Mouse (Mus musculus) brown adipose tissue, adult 24 weeks (tissue): ENCODE data around the gene Msx3. TPM values are rescaled to one million over a fixed set of nuclear protein-coding genes. Genes with fewer than 3 reads are reported as not detected.

Experiments
- H3K27ac ChIP-seq: fragments of 200-500 bp; replicated peaks from 2 replicates; pipeline ENCODE4 v1.5.1; 2012; ENCODE audit warnings: low read depth, mild to moderate bottlenecking, low read length
- H3K4me1 ChIP-seq: fragments of 200-500 bp; 2 replicates; pipeline ENCODE4 v1.6.1; 2012; ENCODE audit warnings: low read length, mixed read lengths; ENCODE audit not compliant: control insufficient read depth, insufficient read depth, insufficient read length
- H3K4me3 ChIP-seq: fragments of 200-500 bp; 2 replicates; pipeline ENCODE4 v1.5.1; 2012; ENCODE audit warnings: low read depth, mild to moderate bottlenecking, low read length, moderate library complexity; ENCODE audit not compliant: insufficient read depth
- polyA plus RNA-seq: library from polyadenylated mRNA; stranded (reverse); fragments of >200 nt; gene quantifications from 2 replicates; pipeline ENCODE4 v1.2.4, GENCODE M21; 2012; ENCODE audit not compliant: missing spikeins, insufficient read depth, insufficient read length

The Msx3 gene
- not detected in 2 replicates for polyA plus RNA-seq

DNA sequence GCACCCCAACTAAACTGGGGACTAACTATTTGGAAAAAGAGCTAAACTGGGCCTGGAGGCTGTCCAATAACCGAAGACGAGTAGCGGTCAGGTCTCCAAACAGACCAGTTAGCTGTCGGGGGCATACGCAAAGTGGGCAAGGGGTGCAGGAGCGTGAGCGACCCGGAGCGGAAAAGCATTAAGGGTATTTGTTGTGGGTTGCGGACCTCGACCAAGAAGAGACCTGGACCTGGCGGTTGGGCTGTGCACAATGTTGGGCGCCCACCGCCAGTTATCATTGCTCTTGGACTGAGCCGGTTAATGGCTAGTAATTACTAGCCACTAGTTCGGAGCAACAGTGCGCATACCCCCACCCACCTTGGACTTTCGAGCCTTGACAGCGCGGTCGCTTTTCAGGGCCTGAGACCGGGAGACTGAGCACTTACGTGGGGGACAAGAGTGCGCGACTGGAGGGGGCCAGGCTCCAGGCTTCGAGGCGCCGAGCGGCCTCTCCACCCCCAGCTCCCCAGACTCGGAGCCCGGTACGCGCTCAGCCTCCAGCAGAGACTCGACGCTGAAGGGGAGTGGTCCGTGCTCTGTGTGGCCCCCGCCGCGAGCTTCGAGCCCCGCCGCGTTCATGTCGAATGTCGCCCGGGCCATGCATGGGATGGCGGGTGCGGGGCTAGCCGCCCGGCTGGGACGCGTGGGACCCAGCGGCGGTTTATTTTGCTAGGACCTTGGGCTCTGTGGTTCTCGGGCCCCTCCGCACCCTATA, at the start of gene Msx3:
Gene Msx3, minus strand, starts transcription at position 729 of the 754 bp plus-strand sequence.
- Histone ChIP-seq H3K27ac (no peak within 1 kb of the TSS), H3K4me1 (no peaks in the 10 kb centered on the region), H3K4me3 (peak within 1 kb of the TSS; percentile 51)

DNA sequence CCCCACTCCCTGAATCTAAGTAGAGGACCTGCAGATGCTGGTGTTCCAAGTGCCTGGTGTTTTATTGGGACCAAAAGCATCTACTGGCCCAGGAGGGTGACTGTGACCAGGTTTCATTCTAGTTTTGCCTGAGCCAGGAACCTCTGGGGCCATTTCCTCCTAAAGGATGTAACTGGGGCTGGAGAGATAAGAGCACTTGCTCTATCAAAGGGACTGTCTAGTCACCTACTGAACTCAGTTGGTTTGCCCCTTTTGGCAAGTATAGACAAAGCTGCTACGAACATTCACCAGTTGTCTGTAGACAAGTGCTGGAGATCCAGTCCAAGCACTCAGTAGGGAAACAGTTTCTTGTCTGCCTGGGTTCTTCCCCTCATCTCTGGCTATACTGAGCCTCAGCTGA, 49.6 kb upstream of the Msx3 start:
- H3K4me1 ChIP-seq, result peaks cover 7% of the 10 kb centered on the region; the same call in 1 of the 2 replicates
- H3K4me3 ChIP-seq, result no peak overlapping the region
- H3K27ac ChIP-seq, result no peak overlapping the region

DNA sequence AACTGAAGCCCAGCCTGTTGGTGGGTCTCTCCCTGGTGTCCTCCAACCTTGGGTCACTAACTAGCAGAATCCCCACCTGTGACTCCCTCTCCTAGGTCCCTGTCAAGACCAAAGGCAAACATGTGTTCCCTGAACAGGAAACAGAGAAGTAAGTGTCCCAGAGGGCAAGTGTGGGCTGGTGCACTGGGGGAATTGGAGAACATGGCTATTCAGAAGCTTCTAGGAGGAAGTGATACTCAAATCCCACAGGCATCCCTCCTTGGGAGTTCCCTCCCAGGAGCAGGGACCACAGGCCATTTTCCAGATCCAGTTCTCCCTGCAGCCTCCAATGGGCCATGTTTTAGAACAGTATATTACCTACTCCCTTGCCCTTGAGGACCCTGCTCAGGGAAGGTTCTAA, 47.2 kb upstream of the Msx3 start:
- Histone ChIP-seq H3K4me3 (no peak overlapping the region), H3K27ac (no peak overlapping the region), H3K4me1 (no peaks in the 10 kb centered on the region)

GRCm38 (mm10) chr7:140095556-140095955, 46.7 kb upstream of the Msx3 start:
- no peaks in the 10 kb centered on the region for H3K4me1 ChIP-seq
- H3K27ac ChIP-seq, result no peak overlapping the region
- no peak overlapping the region for H3K4me3 ChIP-seq

DNA sequence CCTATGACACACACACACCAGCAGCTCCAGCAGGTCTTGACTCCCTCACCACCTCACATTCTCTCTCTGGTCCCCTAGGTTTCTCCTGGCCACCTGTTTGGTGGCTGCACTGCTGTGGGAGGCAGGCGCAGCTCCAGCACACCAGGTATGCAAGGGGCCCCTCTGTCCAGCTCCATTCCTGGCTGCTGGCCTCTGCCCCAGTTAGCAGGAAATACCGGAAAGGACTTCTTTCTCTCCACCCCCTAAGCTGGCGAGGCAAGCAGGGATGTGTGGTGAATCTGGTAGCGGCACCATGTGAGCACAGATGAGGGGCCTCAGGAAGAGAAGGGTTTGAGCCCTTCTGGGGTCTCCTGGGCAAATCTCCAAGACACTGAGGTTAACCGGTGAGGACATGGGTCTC, 46.1 kb upstream of the Msx3 start:
- H3K4me3 ChIP-seq, result no peak overlapping the region
- no peaks in the 10 kb centered on the region for H3K4me1 ChIP-seq
- H3K27ac ChIP-seq, result no peak overlapping the region

GRCm38 (mm10) chr7:140092924-140093528, 44.1 kb upstream of the Msx3 start, which contains the start of gene Prap1:
Prap1 (plus strand) TSS chr7:140093395.
- Histone ChIP-seq H3K4me3 (no peak within 1 kb of the TSS), H3K27ac (no peak within 1 kb of the TSS), H3K4me1 (no peaks in the 10 kb centered on the region)

DNA sequence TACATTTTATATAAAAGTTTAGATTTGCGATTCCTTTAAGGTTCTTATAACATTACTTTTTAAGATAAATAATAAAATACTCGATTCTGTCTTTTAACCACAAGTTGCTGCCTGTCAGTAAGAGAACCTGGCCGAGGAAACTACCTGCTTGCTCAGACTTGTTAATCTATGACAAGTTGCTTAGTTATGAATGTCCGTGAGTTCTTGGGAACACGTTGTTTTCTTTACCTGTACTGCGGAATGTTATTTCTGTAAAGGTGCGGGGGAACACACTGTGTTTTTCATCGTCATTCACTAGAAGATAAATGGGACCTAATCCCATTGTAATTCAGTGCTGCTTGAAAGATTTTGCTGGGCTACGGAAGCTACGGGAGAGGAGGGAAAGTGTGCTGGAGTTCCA, 41.7 kb upstream of the Msx3 start:
- no peak overlapping the region for H3K4me3 ChIP-seq
- no peaks in the 10 kb centered on the region for H3K4me1 ChIP-seq
- no peak overlapping the region for H3K27ac ChIP-seq

GRCm38 (mm10) chr7:140082242-140082678, 33.4 kb upstream of the Msx3 start, which contains the start of gene Caly:
Caly (minus strand) TSS chr7:140082548.
- Histone ChIP-seq H3K4me1 (no peaks in the 10 kb centered on the region), H3K27ac (no peak within 1 kb of the TSS), H3K4me3 (no peak within 1 kb of the TSS)

DNA sequence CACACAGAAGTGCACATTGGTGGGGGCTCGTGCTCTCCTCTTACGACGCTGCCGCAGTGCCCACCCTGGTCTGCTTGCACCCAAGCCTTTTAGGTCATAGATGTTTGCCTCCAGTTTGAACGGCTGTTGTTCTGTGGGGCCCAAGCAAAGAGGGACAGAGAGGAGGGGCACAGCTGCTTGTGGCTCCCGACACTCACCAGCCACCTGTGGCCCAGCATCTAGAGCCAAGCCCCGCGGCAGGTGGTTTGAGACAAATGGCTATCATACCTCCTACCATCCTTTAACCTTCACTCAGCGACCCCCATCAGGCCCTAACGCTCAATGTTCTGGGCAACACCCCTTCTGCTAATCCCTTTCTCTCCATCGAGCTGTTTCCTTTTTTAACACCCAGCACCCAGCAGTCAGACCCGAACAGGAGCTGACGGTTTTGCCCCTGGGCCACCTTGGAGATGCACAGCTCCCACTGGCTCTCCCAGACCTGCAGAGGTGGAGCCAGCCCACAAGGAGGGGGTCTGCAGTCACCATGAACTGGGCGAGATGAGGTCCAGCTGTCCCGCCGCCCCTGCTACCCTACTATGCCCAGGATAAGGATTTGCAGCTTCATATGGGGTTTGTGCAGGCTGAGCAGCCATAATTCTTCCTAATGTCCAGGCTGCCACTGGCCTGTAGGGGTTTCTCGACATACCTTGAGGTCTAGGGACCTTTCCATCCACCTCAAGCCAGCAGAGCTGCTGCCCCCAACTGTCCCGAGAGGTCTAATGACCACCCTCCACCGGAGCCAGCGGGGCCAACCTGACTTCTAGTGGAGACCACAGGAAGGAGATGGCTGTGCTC, 32.7 kb upstream of the Msx3 start:
- Histone ChIP-seq H3K4me1 (no peaks in the 10 kb centered on the region), H3K27ac (no peak overlapping the region), H3K4me3 (no peak overlapping the region)

GRCm38 (mm10) chr7:140080503-140081156, 31.7 kb upstream of the Msx3 start:
- Histone ChIP-seq H3K27ac (no peak overlapping the region), H3K4me3 (no peak overlapping the region), H3K4me1 (no peaks in the 10 kb centered on the region)

DNA sequence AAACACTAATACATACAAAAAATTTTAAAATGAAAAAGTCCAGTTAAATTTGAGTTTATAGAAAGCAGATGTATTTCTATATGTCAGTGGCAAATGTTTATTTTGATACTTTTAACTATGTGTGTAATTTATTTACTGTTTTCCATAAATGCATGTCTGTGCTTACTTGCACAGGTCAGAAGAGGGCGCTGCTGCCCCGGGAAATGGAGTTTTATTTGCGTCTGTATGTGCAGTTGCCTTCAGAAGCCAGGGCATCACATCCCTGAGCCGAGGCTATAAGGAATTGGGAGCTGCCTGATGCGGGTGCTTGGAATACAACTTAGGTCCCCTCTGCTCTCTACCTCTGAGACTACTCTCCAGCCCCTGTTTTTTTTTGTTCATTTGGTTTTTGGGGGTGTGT, 29.8 kb upstream of the Msx3 start:
- no peak overlapping the region for H3K4me3 ChIP-seq
- no peaks in the 10 kb centered on the region for H3K4me1 ChIP-seq
- no peak overlapping the region for H3K27ac ChIP-seq

GRCm38 (mm10) chr7:140077698-140078097, 28.8 kb upstream of the Msx3 start:
- Histone ChIP-seq H3K4me3 (no peak overlapping the region), H3K27ac (no peak overlapping the region), H3K4me1 (no peaks in the 10 kb centered on the region)

GRCm38 (mm10) chr7:140070042-140070711, 21.3 kb upstream of the Msx3 start:
- H3K4me1 ChIP-seq, result no peaks in the 10 kb centered on the region
- H3K27ac ChIP-seq, result no peak overlapping the region

GRCm38 (mm10) chr7:140067397-140067796, 18.5 kb upstream of the Msx3 start:
- no peaks in the 10 kb centered on the region for H3K4me1 ChIP-seq
- no peak overlapping the region for H3K27ac ChIP-seq
- no peak overlapping the region for H3K4me3 ChIP-seq

More at GRCm38 (mm10) chr7:140070042-140070711, 21.3 kb upstream of the Msx3 start:
- peak overlapping the region; percentile 47 for H3K4me3 ChIP-seq
